Mouse (Mus musculus): ENCODE data around the gene H3f3a.

H3f3a gene

DNA sequence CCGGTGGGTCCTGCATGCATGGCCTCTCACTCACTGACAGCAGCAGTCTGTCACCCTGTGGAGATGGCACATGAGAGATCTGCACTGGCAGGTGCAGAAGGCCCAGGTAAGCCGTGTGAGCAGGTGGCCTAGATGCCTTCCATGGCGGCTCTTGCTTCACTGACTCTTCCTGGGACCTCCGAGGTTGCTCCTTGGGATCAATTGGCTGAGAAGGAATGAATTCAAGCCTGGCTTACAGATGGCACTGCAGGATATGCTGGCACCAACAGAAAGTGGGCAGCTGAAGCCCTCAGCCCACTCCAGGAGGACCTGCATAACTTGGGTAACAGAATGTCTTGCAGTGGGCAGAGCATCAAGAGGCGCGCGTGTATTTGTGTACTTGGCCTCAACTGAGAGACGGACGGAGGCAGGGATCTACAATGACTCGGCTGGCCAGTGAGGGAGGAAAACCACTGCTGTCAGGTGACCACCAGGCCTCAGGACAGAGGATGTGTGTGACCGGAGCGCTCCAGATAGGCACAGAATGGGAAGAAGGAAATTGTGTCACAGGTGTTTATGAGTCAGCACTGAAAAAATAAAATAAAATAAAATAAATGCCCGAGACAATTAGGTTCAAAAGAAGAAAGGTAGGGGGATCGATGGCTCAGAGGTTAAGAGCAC lies 21.8 kb downstream of the H3f3a start:
- in situ Hi-C loops (cut with MboI, MseI) = no loop called here

DNA sequence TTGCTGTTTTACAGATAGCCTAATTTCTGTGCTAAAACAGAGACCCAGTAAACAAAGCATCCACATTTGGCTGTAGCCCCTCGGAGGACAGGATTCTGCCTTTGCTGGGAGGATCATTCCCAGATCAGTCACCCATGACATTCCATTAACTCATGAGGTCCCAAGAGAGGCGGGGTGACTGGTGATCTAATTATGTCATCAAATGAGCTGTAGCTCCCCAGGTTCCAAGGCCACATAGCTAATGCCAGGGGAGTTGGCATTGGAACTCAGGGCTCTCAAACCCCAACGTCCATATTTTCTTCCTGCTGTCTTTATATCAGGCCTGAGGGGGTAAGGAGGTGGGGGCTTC lies 30.2 kb downstream of the H3f3a start:
- in situ Hi-C loops (cut with MboI, MseI) = no loop called here

DNA sequence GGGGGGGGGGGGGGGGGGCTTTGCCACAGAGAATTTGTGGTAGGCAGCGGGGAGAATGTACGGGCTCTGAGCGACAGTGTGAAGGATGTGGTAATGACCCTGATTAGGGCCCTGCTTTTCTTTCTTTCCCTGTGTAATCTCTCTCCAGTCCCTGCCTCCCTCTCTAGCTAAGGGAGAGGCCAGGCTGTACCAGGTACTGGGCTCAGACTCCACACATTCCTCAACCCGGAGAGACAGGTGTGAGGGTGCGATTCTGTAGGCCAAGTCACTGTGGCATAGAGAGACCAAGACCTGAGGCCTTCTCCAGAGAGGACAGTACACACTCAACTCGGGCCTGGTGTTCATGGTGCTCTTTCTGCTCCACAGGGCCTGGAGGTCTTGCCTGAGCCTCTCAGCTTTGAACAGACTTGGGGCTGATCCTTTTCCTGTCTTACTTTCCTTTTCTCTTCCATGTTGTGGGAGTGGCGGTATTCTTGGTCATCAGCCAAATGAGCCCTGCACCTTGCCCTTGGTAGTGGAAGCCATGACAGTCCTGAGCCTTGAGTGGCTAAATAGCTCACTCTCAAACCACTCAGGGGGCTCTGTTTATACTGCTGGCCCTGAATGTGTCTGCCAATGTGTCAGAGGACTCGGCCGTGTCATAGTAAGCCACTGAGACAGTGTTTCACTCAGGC lies 30.7 kb downstream of the H3f3a start:
- in situ Hi-C loops (cut with MboI, MseI) = no loop called here

DNA sequence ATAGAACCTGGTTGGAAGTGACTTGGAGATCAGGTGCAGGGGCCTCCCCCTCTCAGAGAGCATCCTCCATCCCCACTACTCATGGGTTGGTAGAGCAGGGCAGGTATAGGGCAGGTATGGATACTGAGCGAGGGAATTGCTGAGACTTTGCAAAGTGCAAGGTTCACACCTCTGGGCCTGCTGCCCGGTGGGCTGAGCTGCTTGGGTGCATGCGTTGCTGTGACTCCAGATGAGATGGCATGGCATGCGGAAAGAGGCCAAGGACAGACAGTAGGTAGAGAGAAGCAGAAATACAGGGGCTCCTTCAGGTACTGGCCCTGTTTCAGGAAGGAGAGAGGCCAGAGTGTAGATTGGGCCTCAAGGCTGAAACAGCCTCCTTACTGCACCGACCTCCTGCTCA lies 32.5 kb downstream of the H3f3a start:
- in situ Hi-C loops (cut with MboI, MseI) = no loop called here

DNA sequence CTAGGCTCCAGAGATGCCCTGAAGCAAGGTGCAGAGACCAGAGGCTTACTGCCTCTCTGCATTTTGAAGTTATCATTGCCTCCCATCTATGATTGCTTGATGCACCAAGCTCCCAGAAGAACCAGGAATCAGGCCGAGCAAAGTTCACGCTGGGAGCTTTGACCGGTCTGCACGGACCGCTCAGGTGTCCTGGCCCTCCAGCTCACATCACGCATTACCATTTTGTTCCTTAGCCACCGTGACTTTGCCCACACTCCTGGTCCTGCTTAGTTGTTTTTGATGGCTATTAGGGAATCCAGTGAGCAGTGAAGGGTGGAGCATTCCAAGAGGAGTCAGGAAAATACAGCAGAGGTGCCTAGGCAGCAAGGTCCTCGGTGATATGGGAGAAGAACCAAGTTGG lies 33.5 kb downstream of the H3f3a start:
- in situ Hi-C loops (cut with MboI, MseI) = no loop called here

DNA sequence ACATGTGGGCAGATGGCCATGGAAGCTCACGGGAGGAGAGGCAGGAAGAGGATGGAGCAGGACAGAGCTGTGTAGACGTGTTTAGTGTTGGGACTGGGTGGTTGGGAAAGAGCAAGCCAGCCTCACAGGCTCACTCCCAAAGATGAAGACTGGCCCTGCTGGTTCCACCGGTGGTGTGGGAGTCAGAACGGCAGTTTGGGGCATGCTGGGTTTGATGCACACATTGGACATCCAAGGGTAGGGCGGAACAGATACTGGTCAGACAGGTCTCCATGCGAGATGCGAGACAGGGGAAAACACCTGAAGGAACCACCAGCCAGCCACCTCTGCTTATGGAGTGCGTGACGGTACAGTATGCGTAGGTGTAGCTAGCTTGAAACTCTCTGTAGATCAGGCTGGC lies 34.8 kb downstream of the H3f3a start:
- in situ Hi-C loops (cut with MboI, MseI) = no loop called here

DNA sequence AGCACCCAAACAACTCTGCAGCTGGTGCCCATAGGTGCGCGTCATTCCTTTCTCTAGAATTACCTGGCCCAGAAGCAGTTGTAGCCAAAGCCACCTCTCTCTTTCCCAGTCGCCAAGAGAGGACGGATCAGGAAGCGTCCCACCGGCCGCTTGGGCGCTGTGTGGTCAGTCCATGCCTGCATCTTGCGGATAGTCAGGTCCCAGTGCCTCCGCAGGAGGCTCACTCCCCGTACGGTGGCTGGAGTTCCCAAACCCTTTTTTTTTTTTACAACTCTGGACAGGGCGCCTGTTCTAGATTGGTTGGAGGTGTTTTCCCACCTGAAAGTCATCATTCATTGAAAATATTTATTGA lies 35.4 kb downstream of the H3f3a start:
- in situ Hi-C loops (cut with MboI, MseI) = no loop called here

DNA sequence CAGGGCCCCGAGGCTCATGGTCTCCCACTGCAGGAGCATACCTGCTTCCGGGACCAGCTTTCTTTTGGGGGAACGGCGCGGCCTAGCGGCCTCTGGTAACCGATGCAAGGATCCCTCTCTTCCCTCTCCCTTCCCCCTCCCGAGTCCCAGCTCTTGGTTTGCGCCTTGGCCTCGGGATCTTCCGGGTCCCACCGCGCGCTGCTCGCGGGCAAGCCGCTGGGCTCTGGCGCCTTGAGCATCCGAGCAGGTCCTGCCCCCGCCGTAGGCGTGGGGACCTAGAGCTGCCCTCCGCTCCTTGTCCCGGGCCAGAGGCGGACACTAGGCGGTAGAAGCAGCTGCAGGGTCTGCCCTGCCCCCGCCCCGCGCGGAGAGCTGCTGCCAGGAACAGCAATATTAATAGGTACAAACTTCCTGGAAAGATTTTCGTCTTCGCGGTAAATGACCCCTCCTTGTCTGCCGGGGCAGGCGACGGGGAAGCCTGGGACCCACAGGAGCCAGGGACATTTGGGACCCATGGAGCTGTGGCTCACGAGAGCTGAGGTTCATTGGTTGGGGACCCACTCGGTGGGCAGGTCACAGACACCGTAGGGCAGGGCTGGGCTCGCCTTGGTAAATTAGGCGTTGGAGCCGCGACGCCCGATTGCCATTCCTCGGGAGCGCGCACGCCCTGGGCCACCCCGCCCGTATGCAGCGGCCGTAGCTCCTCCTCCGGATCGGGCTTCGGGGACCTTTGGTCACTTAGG lies 35.9 kb downstream of the H3f3a start:
- in situ Hi-C loops (cut with MboI, MseI) = no loop called here

DNA sequence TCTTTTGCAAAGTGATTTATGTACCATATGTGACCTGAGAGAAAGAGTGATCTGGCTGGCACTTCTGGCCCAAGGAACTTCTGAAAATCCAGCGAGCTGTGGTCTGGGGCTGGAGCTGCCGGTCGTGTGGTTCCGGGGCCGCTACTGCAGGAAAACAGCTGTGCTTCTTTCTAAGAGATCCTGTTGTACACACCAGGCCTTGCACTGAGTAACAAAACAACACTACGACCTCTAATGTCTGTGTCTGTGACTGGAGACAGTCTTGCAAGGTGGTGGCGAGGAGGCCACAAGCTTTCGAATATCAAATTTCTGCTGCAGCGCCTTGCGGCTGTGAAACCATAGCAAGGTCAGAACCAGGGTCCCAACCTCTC lies 36.5 kb downstream of the H3f3a start:
- in situ Hi-C loops (cut with MboI, MseI) = no loop called here

DNA sequence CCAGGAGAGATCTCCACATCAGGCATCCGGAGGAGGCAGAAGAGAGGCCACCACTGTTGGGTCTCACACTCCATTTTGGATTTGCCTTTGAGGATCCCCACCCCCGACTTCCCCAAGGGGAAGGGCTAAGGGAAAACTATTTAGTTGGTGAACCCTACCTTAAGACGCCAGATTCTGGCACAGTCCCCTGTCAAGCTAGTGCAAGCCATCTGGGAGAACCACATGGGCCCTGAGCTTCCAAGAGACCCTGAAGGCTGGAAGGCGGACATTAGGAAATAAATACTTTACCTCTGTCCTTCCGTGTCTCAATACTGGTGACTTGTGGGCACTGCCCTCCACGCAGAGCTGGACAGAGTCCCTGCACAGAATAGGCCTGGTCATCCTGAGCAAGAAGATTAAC lies 37.2 kb downstream of the H3f3a start:
- in situ Hi-C loops (cut with MboI, MseI) = no loop called here

DNA sequence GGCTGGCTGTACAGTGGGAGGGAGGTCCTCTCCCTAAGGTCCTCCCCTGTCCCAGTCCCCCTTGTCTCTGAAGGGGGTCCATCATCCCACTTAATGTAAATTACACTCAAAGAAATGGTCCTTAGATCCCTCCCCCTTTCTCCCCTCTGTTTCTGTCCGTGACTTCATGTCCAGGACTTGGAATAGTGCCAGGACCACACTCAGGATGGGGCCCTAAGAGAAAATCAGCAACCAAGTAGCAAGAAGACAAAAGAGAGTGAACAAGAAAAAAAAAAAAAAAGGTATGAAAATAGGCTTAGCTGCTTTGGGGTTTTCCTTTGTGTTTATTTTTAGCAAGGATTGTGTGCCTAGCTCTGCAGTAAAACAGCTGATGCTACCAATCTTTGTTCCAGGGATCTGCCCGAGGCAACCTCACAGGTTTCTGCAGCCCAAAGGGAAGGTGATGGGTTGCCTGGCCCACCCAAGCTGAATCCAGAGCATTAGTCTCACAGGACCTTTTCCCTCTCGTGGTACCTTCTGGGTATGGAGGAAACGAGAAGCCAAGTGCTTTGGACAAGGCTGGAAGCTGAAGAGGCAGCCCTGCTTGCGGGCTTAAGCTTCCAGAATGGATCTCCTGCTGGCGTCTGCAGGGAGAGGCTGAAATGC lies 37.8 kb downstream of the H3f3a start:
- in situ Hi-C loops (cut with MboI, MseI) = no loop called here

DNA sequence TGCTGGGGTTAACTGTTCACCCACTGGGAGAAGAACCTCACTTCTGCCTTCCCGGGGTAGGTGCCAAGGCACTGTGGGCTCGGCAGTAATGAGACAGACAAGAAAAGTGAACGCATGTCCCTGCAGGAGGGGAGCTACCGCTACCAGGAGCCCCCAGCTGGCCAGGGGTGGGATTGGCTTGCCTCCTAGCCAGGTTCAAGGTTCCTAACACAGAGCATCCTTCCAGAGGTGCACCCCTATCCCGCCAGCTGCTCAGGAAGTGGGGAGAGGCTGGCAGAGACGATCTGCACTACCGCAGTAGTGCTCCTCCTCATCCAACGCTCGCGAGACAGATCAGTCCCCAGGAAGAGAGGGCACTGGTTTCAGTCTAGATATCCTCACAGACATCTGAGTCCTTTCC lies 38.4 kb downstream of the H3f3a start:
- in situ Hi-C loops (cut with MboI, MseI) = no loop called here

DNA sequence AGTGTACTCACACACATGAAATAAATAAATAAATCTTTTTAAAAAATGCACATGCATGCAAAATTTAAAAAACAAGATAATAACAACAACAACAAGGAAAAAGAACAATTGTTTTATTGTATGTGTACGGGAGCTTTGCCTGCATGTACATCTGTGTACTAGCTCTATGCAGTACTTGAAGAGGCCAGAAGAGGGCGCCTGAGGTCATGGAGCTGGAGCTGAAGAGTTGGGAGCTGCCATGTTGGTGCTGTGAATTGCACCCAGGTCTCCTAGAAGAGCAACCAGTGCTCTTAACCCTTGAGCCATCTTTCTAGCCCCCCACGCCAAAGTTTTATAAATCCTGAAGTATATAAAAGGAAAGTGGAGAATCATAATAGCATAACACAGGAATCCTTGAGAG lies 39.1 kb downstream of the H3f3a start:
- in situ Hi-C loops (cut with MboI, MseI) = no loop called here

DNA sequence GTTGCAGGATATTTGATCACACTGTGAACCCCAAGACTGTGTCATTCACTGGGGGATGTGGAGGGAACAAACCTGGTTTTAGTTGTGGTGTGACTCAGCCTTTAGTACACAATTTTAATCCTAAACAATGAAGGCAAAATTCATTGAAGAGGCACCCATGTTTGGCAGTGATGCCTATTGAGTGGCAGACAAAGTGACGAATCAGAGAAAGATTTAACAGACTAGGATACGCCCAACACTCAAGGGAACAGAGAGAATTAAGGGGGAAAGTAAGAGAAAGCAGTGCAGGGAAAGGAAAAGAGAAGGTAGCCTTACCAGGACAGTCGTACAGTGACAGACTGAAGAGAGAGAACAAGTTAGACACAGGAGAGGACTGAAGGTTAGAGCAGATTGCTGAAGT lies 41.5 kb downstream of the H3f3a start:
- in situ Hi-C loops (cut with MboI, MseI) = no loop called here

DNA sequence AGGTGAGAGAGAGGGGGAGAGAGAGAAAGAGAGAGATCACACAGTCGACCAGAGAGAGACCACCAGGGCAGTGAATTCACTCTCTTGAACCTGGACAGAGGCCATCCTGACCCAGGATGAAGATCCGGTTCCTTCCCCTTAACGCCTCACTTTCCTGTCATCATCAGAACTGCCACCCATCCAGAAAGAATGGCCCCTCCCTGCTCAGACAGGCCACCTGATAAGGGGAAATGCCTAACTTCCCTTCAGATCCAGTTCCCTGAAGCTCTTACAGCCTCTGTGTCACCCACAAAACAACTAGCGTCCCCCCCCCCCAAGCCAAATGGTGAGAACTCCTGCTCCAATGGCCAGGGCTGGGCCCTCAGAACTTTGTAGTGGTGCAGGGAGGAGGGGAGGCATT lies 42.0 kb downstream of the H3f3a start:
- in situ Hi-C loops (cut with MboI, MseI) = no loop called here

DNA sequence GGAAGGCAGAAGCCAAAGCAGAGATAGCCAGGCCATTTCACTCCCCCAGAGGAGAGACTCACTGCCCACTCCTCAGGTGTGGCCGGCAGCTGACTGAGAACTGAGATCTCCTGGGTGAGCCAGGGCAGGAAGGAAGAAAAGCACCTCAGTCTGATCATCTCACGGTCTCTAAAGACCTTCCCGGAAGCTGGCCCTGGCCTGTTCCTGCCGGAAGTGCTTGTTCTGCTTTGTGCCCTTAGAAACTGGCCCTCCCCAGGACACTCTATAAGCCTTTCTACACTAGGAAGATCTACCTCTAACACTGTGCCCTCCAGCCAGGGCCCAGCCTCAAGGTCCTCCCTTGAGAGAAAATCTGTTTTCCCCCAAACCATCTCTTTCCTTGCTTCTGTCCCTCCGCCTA lies 42.4 kb downstream of the H3f3a start:
- in situ Hi-C loops (cut with MboI, MseI) = no loop called here

DNA sequence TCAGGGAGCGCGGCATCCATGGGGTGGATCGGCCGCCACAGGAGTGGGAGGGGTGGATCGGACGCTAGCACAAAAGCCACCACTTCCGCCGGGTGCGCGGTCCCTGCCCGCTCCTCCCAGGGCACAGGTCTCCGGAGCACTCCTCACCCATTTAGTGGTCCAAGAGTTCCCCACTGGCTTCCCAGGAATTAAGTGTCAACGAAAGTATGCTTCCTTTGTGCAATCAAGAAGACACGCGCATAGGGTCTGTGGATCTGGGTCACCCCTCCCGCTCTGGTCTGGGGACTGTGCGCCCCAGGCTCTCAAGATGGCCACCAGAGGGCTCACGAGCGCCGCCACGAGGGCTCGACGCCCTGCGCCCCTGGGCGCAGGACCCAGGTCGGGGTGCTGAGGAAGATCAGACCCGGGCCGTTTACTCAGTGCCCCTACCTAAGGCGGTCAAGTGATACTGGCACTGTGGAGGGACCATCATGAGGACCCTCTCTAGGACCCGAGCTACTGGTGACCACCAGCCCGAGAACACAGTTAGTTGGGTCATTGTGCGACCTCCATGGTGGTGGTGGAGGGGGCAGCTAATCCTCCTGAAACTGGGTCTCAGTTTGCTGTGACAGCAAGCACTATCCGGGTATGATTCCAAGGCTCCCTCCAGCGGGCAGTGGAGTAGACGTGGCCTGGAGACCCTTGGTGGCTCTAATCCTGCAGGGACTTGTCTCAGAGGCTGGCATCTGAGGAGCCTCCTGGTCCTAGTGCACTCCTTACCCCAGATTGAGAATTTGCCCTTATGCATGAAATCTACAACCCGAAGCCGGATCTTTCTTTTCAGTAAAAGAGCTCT lies 45.2 kb downstream of the H3f3a start:
- in situ Hi-C loops (cut with MboI, MseI) = loop anchor here (5.0 kb wide), 3 partner anchors 39 to 336 kb away; no protein-coding TSS in a partner anchor

DNA sequence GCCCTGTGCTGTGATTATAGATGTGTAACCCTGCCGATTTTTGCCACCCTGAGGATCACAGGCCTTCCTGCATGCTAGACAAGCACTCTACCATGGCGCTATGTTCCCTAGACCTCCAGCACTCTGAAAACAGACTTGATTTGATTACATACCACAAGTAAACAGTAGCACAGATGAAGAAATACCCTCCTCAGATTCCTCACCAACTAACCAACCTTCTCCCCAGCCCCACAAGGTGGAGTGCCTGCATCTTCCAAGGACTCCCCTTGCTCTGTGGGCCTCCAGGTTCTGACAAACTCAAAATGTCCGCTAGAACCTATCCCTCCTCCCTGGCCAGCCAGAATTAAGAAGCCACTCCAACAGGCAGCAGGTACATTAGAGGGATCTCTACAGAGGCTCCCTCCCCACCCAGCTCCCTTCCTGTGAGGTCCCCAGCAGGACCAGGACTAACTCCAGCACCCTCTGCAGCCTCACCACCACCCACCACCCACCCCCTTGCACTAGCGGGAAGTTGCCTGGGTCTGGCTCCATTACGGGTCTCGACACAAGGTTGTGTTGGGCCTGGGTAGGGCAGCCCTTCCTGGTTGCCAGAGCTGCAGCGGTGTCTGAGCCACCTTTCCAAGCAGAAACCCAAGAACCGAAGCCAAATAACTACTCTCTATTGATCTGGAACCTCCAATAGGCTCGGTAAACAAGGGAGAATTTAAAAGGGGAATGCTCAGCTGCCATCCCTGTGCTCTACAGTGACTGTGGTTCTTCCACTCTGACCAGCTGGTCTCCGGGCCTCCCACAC lies 46.0 kb downstream of the H3f3a start:
- in situ Hi-C loops (cut with MboI, MseI) = loop anchor here (5.0 kb wide), 3 partner anchors 40 to 335 kb away; no protein-coding TSS in a partner anchor

DNA sequence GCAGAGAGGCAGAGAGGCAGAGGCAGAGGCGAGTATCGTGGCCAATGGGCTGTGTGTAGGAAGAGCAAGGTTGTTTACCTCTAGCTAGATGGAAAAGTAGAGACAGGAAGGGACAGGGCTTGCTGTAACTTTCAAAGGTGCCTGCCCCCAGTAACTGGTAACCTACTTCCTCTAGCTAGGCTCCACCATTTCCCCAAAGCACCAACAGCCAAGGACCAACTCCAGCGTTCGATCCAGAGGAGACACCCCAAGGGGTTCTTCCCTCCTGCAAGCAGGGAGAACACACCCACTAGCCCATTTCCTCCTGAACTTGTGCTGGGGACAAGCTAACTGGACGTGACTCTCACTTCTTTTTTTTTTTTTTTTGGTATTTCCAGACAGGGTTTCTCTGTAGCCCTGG lies 47.2 kb downstream of the H3f3a start:
- in situ Hi-C loops (cut with MboI, MseI) = loop anchor here (5.0 kb wide), 3 partner anchors 41 to 334 kb away; no protein-coding TSS in a partner anchor

DNA sequence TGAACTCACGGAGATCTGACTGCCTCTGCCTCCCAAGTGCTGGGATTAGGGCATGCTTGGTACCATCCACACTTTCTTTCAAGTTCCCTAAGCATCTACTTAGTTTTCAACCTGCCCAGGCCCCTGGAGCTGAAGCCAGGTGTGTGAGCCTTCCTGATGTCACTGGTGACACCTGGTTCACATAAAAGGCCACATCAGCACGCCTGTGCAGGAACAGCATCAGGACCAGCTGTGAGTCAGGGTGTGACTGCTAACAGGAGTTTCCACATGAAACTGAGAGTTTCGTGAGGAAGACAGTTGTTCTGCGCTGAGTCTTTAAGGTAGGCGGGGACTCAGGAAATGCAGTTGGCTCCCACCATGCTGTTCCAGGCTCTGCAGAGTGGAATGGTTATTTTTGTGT lies 48.4 kb downstream of the H3f3a start:
- in situ Hi-C loops (cut with MboI, MseI) = loop anchor here (5.0 kb wide), 3 partner anchors 42 to 333 kb away; no protein-coding TSS in a partner anchor

DNA sequence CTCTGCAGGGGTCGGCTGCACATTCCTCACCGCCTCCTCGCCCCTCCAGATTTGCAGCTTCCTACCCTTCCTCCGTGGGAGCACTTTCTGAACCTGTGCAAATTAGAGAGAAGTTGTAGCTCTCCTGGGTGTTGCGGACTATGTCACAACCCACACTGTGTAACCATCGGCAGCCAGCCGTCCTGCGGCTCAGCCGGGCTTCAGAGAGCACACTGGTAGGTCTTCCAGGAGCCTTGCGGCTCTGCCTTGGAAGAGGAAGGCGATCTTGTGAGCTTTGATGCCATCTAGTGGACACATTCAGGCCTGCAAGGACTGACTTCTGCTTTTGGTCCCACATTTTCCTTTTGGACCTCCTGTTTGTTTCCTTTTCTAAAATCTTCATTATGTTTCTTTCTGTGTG lies 49.9 kb downstream of the H3f3a start:
- in situ Hi-C loops (cut with MboI, MseI) = no loop called here
